Mouse (Mus musculus): ENCODE data around the gene Cdnf.

The Cdnf gene

GRCm38 (mm10) chr2:3512552-3513454, at the start of gene Cdnf, which contains the start of the genes Gm45902 and Hspa14:
TSS of gene Cdnf (plus strand) at chr2:3513030.
TSS of gene Gm45902 (minus strand) at chr2:3512790.
TSS of gene Hspa14 (minus strand) at chr2:3512814.
- peak; percentile 92 for DNase-seq (ENCODE audit: low spot score)

GRCm38 (mm10) chr2:3473891-3474290, 38.9 kb upstream of the Cdnf start:
- DNase-seq (ENCODE audit: low spot score) = no peak

- DNase-seq (ENCODE audit: low spot score) = peak; percentile 73
These were observed 38.4 kb upstream of the Cdnf start for GRCm38 (mm10) chr2:3474361-3474805.

- DNase-seq (ENCODE audit: low spot score) = peak; percentile 99
These were observed 38.0 kb upstream of the Cdnf start, which contains the start of gene Suv39h2 for GRCm38 (mm10) chr2:3474861-3475283. TSS of gene Suv39h2 (minus strand) at chr2:3475031.

GRCm38 (mm10) chr2:3475746-3476251, 37.0 kb upstream of the Cdnf start:
- no peak for DNase-seq (ENCODE audit: low spot score)

GRCm38 (mm10) chr2:3480239-3480638, 32.6 kb upstream of the Cdnf start:
- no peak for DNase-seq (ENCODE audit: low spot score)

- DNase-seq (ENCODE audit: low spot score) = no peak
These were observed 23.0 kb upstream of the Cdnf start for GRCm38 (mm10) chr2:3489816-3490215.

GRCm38 (mm10) chr2:3493833-3494409, 18.9 kb upstream of the Cdnf start:
- DNase-seq (ENCODE audit: low spot score) = no peak

- no peak for DNase-seq (ENCODE audit: low spot score)
These were observed 13.3 kb upstream of the Cdnf start for GRCm38 (mm10) chr2:3499543-3499942.

- no peak for DNase-seq (ENCODE audit: low spot score)
These were observed 11.9 kb upstream of the Cdnf start for GRCm38 (mm10) chr2:3500886-3501285.

- DNase-seq (ENCODE audit: low spot score) = peak; percentile 62
These were observed 754 bp upstream of the Cdnf start for GRCm38 (mm10) chr2:3512076-3512475.

- no peak for DNase-seq (ENCODE audit: low spot score)
These were observed 9.7 kb downstream of the Cdnf start for GRCm38 (mm10) chr2:3522558-3522957.

GRCm38 (mm10) chr2:3526288-3526687, 13.5 kb downstream of the Cdnf start:
- DNase-seq (ENCODE audit: low spot score) = no peak

GRCm38 (mm10) chr2:3541307-3542079, 28.7 kb downstream of the Cdnf start:
- DNase-seq (ENCODE audit: low spot score) = no peak

- DNase-seq (ENCODE audit: low spot score) = no peak
These were observed 33.2 kb downstream of the Cdnf start for GRCm38 (mm10) chr2:3546055-3546454.

- peak; percentile 57 for DNase-seq (ENCODE audit: low spot score)
These were observed 33.8 kb downstream of the Cdnf start for GRCm38 (mm10) chr2:3546588-3546987.

GRCm38 (mm10) chr2:3570186-3570585, 57.4 kb downstream of the Cdnf start, which contains the start of gene Fam107b:
TSS of gene Fam107b (plus strand) at chr2:3570488.
- DNase-seq (ENCODE audit: low spot score) = no peak

GRCm38 (mm10) chr2:3570606-3571005, 57.8 kb downstream of the Cdnf start:
- DNase-seq (ENCODE audit: low spot score) = no peak

- no peak for DNase-seq (ENCODE audit: low spot score)
These were observed 61.1 kb downstream of the Cdnf start for GRCm38 (mm10) chr2:3573883-3574282.

GRCm38 (mm10) chr2:3575140-3575539, 62.3 kb downstream of the Cdnf start:
- DNase-seq (ENCODE audit: low spot score) = no peak

All from testis, postnatal 10 days (tissue).